Mouse (Mus musculus): ENCODE measurements around the gene Hesx1.

Gene Hesx1

GRCm38 (mm10) chr14:26988694-26989093, 5.5 kb upstream of the Hesx1 start:
- Histone ChIP-seq H3K36me3 (ENCODE audit: control insufficient read depth, insufficient read depth, low read length, poor library complexity, severe bottlenecking) (no peaks in the 10 kb centered on the region), H3K27me3 (ENCODE audit: control insufficient read depth, insufficient read depth, low read length, poor library complexity, severe bottlenecking) (no peaks in the 10 kb centered on the region)
- DNase-seq (ENCODE audit: low read depth, low spot score): peak; percentile 58

GRCm38 (mm10) chr14:26991622-26992021, 2.6 kb upstream of the Hesx1 start:
- Histone ChIP-seq H3K27me3 (ENCODE audit: control insufficient read depth, insufficient read depth, low read length, poor library complexity, severe bottlenecking) (no peaks in the 10 kb centered on the region), H3K36me3 (ENCODE audit: control insufficient read depth, insufficient read depth, low read length, poor library complexity, severe bottlenecking) (no peaks in the 10 kb centered on the region)
- no peak for DNase-seq (ENCODE audit: low read depth, low spot score)

- no peaks in the 10 kb centered on the region for H3K36me3 ChIP-seq (ENCODE audit: control insufficient read depth, insufficient read depth, low read length, poor library complexity, severe bottlenecking)
- no peaks in the 10 kb centered on the region for H3K27me3 ChIP-seq (ENCODE audit: control insufficient read depth, insufficient read depth, low read length, poor library complexity, severe bottlenecking)
- DNase-seq (ENCODE audit: low read depth, low spot score): no peak
Measured at GRCm38 (mm10) chr14:26993427-26993826, 789 bp upstream of the Hesx1 start.

- Histone ChIP-seq H3K36me3 (ENCODE audit: control insufficient read depth, insufficient read depth, low read length, poor library complexity, severe bottlenecking) (no peaks in the 10 kb centered on the region), H3K27me3 (ENCODE audit: control insufficient read depth, insufficient read depth, low read length, poor library complexity, severe bottlenecking) (no peaks in the 10 kb centered on the region)
- DNase-seq (ENCODE audit: low read depth, low spot score): no peak
Measured at GRCm38 (mm10) chr14:26996257-26996656, 2.0 kb downstream of the Hesx1 start.

- no peaks in the 10 kb centered on the region for H3K27me3 ChIP-seq (ENCODE audit: control insufficient read depth, insufficient read depth, low read length, poor library complexity, severe bottlenecking)
- DNase-seq (ENCODE audit: low read depth, low spot score): no peak
- H3K36me3 ChIP-seq (ENCODE audit: control insufficient read depth, insufficient read depth, low read length, poor library complexity, severe bottlenecking): no peaks in the 10 kb centered on the region
Measured at GRCm38 (mm10) chr14:27000386-27000785, 6.2 kb downstream of the Hesx1 start.

GRCm38 (mm10) chr14:27004906-27005305, 10.7 kb downstream of the Hesx1 start:
- no peaks in the 10 kb centered on the region for H3K27me3 ChIP-seq (ENCODE audit: control insufficient read depth, insufficient read depth, low read length, poor library complexity, severe bottlenecking)
- no peak for DNase-seq (ENCODE audit: low read depth, low spot score)
- H3K36me3 ChIP-seq (ENCODE audit: control insufficient read depth, insufficient read depth, low read length, poor library complexity, severe bottlenecking): no peaks in the 10 kb centered on the region

GRCm38 (mm10) chr14:27005937-27006336, 11.7 kb downstream of the Hesx1 start:
- DNase-seq (ENCODE audit: low read depth, low spot score): no peak
- no peaks in the 10 kb centered on the region for H3K27me3 ChIP-seq (ENCODE audit: control insufficient read depth, insufficient read depth, low read length, poor library complexity, severe bottlenecking)
- H3K36me3 ChIP-seq (ENCODE audit: control insufficient read depth, insufficient read depth, low read length, poor library complexity, severe bottlenecking): no peaks in the 10 kb centered on the region

GRCm38 (mm10) chr14:27011561-27011960, 17.3 kb downstream of the Hesx1 start:
- H3K36me3 ChIP-seq (ENCODE audit: control insufficient read depth, insufficient read depth, low read length, poor library complexity, severe bottlenecking): no peaks in the 10 kb centered on the region
- H3K27me3 ChIP-seq (ENCODE audit: control insufficient read depth, insufficient read depth, low read length, poor library complexity, severe bottlenecking): no peaks in the 10 kb centered on the region
- no peak for DNase-seq (ENCODE audit: low read depth, low spot score)

GRCm38 (mm10) chr14:27013658-27014057, 19.4 kb downstream of the Hesx1 start:
- Histone ChIP-seq H3K27me3 (ENCODE audit: control insufficient read depth, insufficient read depth, low read length, poor library complexity, severe bottlenecking) (no peaks in the 10 kb centered on the region), H3K36me3 (ENCODE audit: control insufficient read depth, insufficient read depth, low read length, poor library complexity, severe bottlenecking) (no peaks in the 10 kb centered on the region)
- no peak for DNase-seq (ENCODE audit: low read depth, low spot score)

- no peaks in the 10 kb centered on the region for H3K36me3 ChIP-seq (ENCODE audit: control insufficient read depth, insufficient read depth, low read length, poor library complexity, severe bottlenecking)
- no peaks in the 10 kb centered on the region for H3K27me3 ChIP-seq (ENCODE audit: control insufficient read depth, insufficient read depth, low read length, poor library complexity, severe bottlenecking)
- DNase-seq (ENCODE audit: low read depth, low spot score): peak; percentile 60
Measured at GRCm38 (mm10) chr14:27017936-27018335, 23.7 kb downstream of the Hesx1 start.

GRCm38 (mm10) chr14:27019850-27020249, 25.6 kb downstream of the Hesx1 start:
- DNase-seq (ENCODE audit: low read depth, low spot score): no peak
- no peaks in the 10 kb centered on the region for H3K27me3 ChIP-seq (ENCODE audit: control insufficient read depth, insufficient read depth, low read length, poor library complexity, severe bottlenecking)
- no peaks in the 10 kb centered on the region for H3K36me3 ChIP-seq (ENCODE audit: control insufficient read depth, insufficient read depth, low read length, poor library complexity, severe bottlenecking)

- H3K27me3 ChIP-seq (ENCODE audit: control insufficient read depth, insufficient read depth, low read length, poor library complexity, severe bottlenecking): no peaks in the 10 kb centered on the region
- DNase-seq (ENCODE audit: low read depth, low spot score): peak; percentile 81
- H3K36me3 ChIP-seq (ENCODE audit: control insufficient read depth, insufficient read depth, low read length, poor library complexity, severe bottlenecking): no peaks in the 10 kb centered on the region
Measured at GRCm38 (mm10) chr14:27022876-27023275, 28.7 kb downstream of the Hesx1 start.

- H3K27me3 ChIP-seq (ENCODE audit: control insufficient read depth, insufficient read depth, low read length, poor library complexity, severe bottlenecking): no peaks in the 10 kb centered on the region
- H3K36me3 ChIP-seq (ENCODE audit: control insufficient read depth, insufficient read depth, low read length, poor library complexity, severe bottlenecking): no peaks in the 10 kb centered on the region
- no peak for DNase-seq (ENCODE audit: low read depth, low spot score)
Measured at GRCm38 (mm10) chr14:27024664-27025063, 30.4 kb downstream of the Hesx1 start.

GRCm38 (mm10) chr14:27029771-27030173, 35.6 kb downstream of the Hesx1 start:
- no peaks in the 10 kb centered on the region for H3K36me3 ChIP-seq (ENCODE audit: control insufficient read depth, insufficient read depth, low read length, poor library complexity, severe bottlenecking)
- DNase-seq (ENCODE audit: low read depth, low spot score): peak; percentile 77
- H3K27me3 ChIP-seq (ENCODE audit: control insufficient read depth, insufficient read depth, low read length, poor library complexity, severe bottlenecking): no peaks in the 10 kb centered on the region

- no peaks in the 10 kb centered on the region for H3K27me3 ChIP-seq (ENCODE audit: control insufficient read depth, insufficient read depth, low read length, poor library complexity, severe bottlenecking)
- DNase-seq (ENCODE audit: low read depth, low spot score): peak; percentile 76
- no peaks in the 10 kb centered on the region for H3K36me3 ChIP-seq (ENCODE audit: control insufficient read depth, insufficient read depth, low read length, poor library complexity, severe bottlenecking)
Measured at GRCm38 (mm10) chr14:27031142-27031541, 36.9 kb downstream of the Hesx1 start.

GRCm38 (mm10) chr14:27037513-27037912, 43.3 kb downstream of the Hesx1 start:
- DNase-seq (ENCODE audit: low read depth, low spot score): no peak
- H3K27me3 ChIP-seq (ENCODE audit: control insufficient read depth, insufficient read depth, low read length, poor library complexity, severe bottlenecking): no peaks in the 10 kb centered on the region
- no peaks in the 10 kb centered on the region for H3K36me3 ChIP-seq (ENCODE audit: control insufficient read depth, insufficient read depth, low read length, poor library complexity, severe bottlenecking)
